Mouse (Mus musculus) embryonic facial prominence, embryonic 13.5 days (tissue): ENCODE data around the gene Trappc2l. TPM values are rescaled to one million over a fixed set of nuclear protein-coding genes. Genes with fewer than 3 reads are reported as not detected.
A peak's percentile ranks its signal among the peaks of the same experiment; 100 is the strongest.
"Not testable (repeated sequence)": the region's sequence is repeated elsewhere in the genome, so short reads cannot be mapped to it uniquely, and the experiment has no call there.

ENCODE experiments used
- ATAC-seq: fragments of 200-750 bp; cut with Nextera tagmentation; 2 replicates; pipeline ENCODE4 v1.8.0; 2017; ENCODE audit warnings: low read depth; ENCODE audit not compliant: insufficient number of reproducible peaks, insufficient read depth, low FRiP score, low TSS enrichment
- H3K27ac ChIP-seq: fragments of 300-500 bp; sonication (generic); 2 replicates; pipeline ENCODE4 v1.5.1; 2015; ENCODE audit warnings: moderate library complexity, mild to moderate bottlenecking, inconsistent platforms
- H3K27me3 ChIP-seq: fragments of 300-500 bp; sonication (generic); 2 replicates; pipeline ENCODE4 v1.6.1; 2015; ENCODE audit warnings: mild to moderate bottlenecking, inconsistent platforms
- H3K36me3 ChIP-seq: fragments of 300-500 bp; sonication (generic); 2 replicates; pipeline ENCODE4 v1.6.1; 2015; ENCODE audit warnings: mild to moderate bottlenecking, inconsistent platforms
- H3K4me1 ChIP-seq: fragments of 300-500 bp; sonication (generic); 2 replicates; pipeline ENCODE4 v1.6.1; 2015; ENCODE audit warnings: inconsistent platforms
- H3K4me2 ChIP-seq: fragments of 300-500 bp; sonication (generic); 2 replicates; pipeline ENCODE4 v1.6.1; 2015; ENCODE audit warnings: moderate library complexity, mild to moderate bottlenecking, inconsistent platforms
- H3K4me3 ChIP-seq: fragments of 300-500 bp; sonication (generic); 2 replicates; pipeline ENCODE4 v1.5.1; 2015; ENCODE audit warnings: mild to moderate bottlenecking, inconsistent platforms
- H3K9ac ChIP-seq: fragments of 300-500 bp; sonication (generic); 2 replicates; pipeline ENCODE4 v1.6.1; 2015; ENCODE audit warnings: mild to moderate bottlenecking, inconsistent platforms
- H3K9me3 ChIP-seq: fragments of 300-500 bp; sonication (generic); 2 replicates; pipeline ENCODE4 v1.6.1; 2016; ENCODE audit warnings: inconsistent platforms
- WGBS: fragments of 180-500 bp; shearing (Covaris S2); methylation state at CpG from one replicate; pipeline ENCODE4 v1.1.7; 2015; ENCODE audit warnings: mixed read lengths; 5-methylcytosine and 5-hydroxymethylcytosine counted together
- polyA plus RNA-seq: library from polyadenylated mRNA; unstranded; fragments of >200 nt; fragmentation: Nextera tagmentation; extraction: Ambion mirVana; gene quantifications from 2 replicates; pipeline ENCODE4 v1.2.1, GENCODE M21; 2015

Gene Trappc2l
- polyA plus RNA-seq, 1 experiment from 2014 or later: 53.0 TPM

- peaks cover 14% of the 10 kb centered on the region for H3K4me1 ChIP-seq
- H3K36me3 ChIP-seq: peaks cover 21% of the 10 kb centered on the region
- 49% methylated on average over 22 of the region's 22 CpGs for WGBS
- no peak overlapping the region for H3K27ac ChIP-seq
- H3K9ac ChIP-seq: peak overlapping the region; percentile 56; the same call in 1 of the 2 replicates
- ATAC-seq: no peak
- H3K4me3 ChIP-seq: peak overlapping the region; percentile 24
- H3K27me3 ChIP-seq: peaks cover 12% of the 10 kb centered on the region
- H3K4me2 ChIP-seq: peak overlapping the region; percentile 49
- H3K9me3 ChIP-seq: no peaks in the 10 kb centered on the region
These were observed 19.3 kb downstream of the Trappc2l start for GRCm38 (mm10) chr8:122630696-122631095.

GRCm38 (mm10) chr8:122632134-122632533 is 20.7 kb downstream of the Trappc2l start:
- H3K4me2 ChIP-seq, ATAC-seq, H3K9me3 ChIP-seq, H3K27ac ChIP-seq, H3K4me3 ChIP-seq, H3K9ac ChIP-seq: not testable (repeated sequence)
- peaks cover 21% of the 10 kb centered on the region for H3K36me3 ChIP-seq
- H3K27me3 ChIP-seq: peaks cover 12% of the 10 kb centered on the region
- 85% methylated on average over 3 of the region's 3 CpGs for WGBS
- peaks cover 11% of the 10 kb centered on the region; the same call in 1 of the 2 replicates for H3K4me1 ChIP-seq

- ATAC-seq: no peak
- peaks cover 12% of the 10 kb centered on the region for H3K27me3 ChIP-seq
- H3K4me2 ChIP-seq: no peak overlapping the region
- 94% methylated on average over 14 of the region's 14 CpGs for WGBS
- no peak overlapping the region for H3K9ac ChIP-seq
- no peaks in the 10 kb centered on the region for H3K9me3 ChIP-seq
- H3K36me3 ChIP-seq: peaks cover 24% of the 10 kb centered on the region
- H3K4me3 ChIP-seq: no peak overlapping the region
- H3K27ac ChIP-seq: no peak overlapping the region
- peaks cover 11% of the 10 kb centered on the region; the same call in 1 of the 2 replicates for H3K4me1 ChIP-seq
These were observed 21.8 kb downstream of the Trappc2l start for GRCm38 (mm10) chr8:122633205-122633604.

GRCm38 (mm10) chr8:122635878-122636802 is 24.7 kb downstream of the Trappc2l start:
- ATAC-seq: no peak
- Histone ChIP-seq H3K9me3 (no peaks in the 10 kb centered on the region), H3K27me3 (peaks cover 4% of the 10 kb centered on the region; the same call in 1 of the 2 replicates), H3K4me2 (no peak overlapping the region), H3K27ac (no peak overlapping the region), H3K4me1 (peaks cover 23% of the 10 kb centered on the region), H3K4me3 (no peak overlapping the region), H3K9ac (no peak overlapping the region), H3K36me3 (peaks cover 18% of the 10 kb centered on the region)
- WGBS: 67% methylated on average over 14 of the region's 14 CpGs

GRCm38 (mm10) chr8:122636803-122637175 is 25.3 kb downstream of the Trappc2l start:
- H3K9me3 ChIP-seq: no peaks in the 10 kb centered on the region
- no peak overlapping the region for H3K4me3 ChIP-seq
- WGBS: 64% methylated on average over 9 of the region's 9 CpGs
- H3K9ac ChIP-seq: no peak overlapping the region
- ATAC-seq: no peak
- H3K4me2 ChIP-seq: no peak overlapping the region
- peaks cover 30% of the 10 kb centered on the region for H3K4me1 ChIP-seq
- H3K36me3 ChIP-seq: peaks cover 18% of the 10 kb centered on the region
- peaks cover 4% of the 10 kb centered on the region; the same call in 1 of the 2 replicates for H3K27me3 ChIP-seq
- H3K27ac ChIP-seq: no peak overlapping the region

GRCm38 (mm10) chr8:122637230-122637629 is 25.8 kb downstream of the Trappc2l start:
- Histone ChIP-seq H3K27me3 (peaks cover 4% of the 10 kb centered on the region; the same call in 1 of the 2 replicates), H3K4me1 (peaks cover 34% of the 10 kb centered on the region), H3K9ac (no peak overlapping the region), H3K4me2 (no peak overlapping the region), H3K9me3 (no peaks in the 10 kb centered on the region), H3K27ac (no peak overlapping the region), H3K36me3 (peaks cover 18% of the 10 kb centered on the region), H3K4me3 (no peak overlapping the region)
- 85% methylated on average over 9 of the region's 9 CpGs for WGBS
- no peak for ATAC-seq

GRCm38 (mm10) chr8:122638601-122639000 is 27.2 kb downstream of the Trappc2l start:
- no peak overlapping the region for H3K4me2 ChIP-seq
- H3K4me3 ChIP-seq: no peak overlapping the region
- H3K27me3 ChIP-seq: peaks cover 4% of the 10 kb centered on the region; the same call in 1 of the 2 replicates
- H3K9me3 ChIP-seq: no peaks in the 10 kb centered on the region
- H3K9ac ChIP-seq: no peak overlapping the region
- H3K36me3 ChIP-seq: peaks cover 9% of the 10 kb centered on the region
- no peak for ATAC-seq
- 73% methylated on average over 16 of the region's 16 CpGs for WGBS
- peaks cover 35% of the 10 kb centered on the region for H3K4me1 ChIP-seq
- H3K27ac ChIP-seq: no peak overlapping the region

- Histone ChIP-seq H3K27ac (peak overlapping the region; percentile 7; the same call in 1 of the 2 replicates), H3K36me3 (peaks cover 7% of the 10 kb centered on the region; the same call in 1 of the 2 replicates), H3K9me3 (no peaks in the 10 kb centered on the region), H3K4me2 (no peak overlapping the region), H3K27me3 (peaks cover 4% of the 10 kb centered on the region; the same call in 1 of the 2 replicates), H3K9ac (no peak overlapping the region), H3K4me1 (peaks cover 35% of the 10 kb centered on the region), H3K4me3 (no peak overlapping the region)
- ATAC-seq: no peak
- WGBS: 23% methylated on average over 16 of the region's 16 CpGs
These were observed 28.2 kb downstream of the Trappc2l start for GRCm38 (mm10) chr8:122639521-122640248.

GRCm38 (mm10) chr8:122640825-122641224 is 29.4 kb downstream of the Trappc2l start:
- peaks cover 4% of the 10 kb centered on the region; the same call in 1 of the 2 replicates for H3K27me3 ChIP-seq
- H3K4me2 ChIP-seq: no peak overlapping the region
- H3K9me3 ChIP-seq: no peaks in the 10 kb centered on the region
- no peak overlapping the region for H3K9ac ChIP-seq
- H3K27ac ChIP-seq: no peak overlapping the region
- WGBS: 76% methylated on average over 4 of the region's 4 CpGs
- 0 out of 2 replicates have a peak, but pooled peaks cover 4% of the 10 kb centered on the region for H3K36me3 ChIP-seq
- H3K4me3 ChIP-seq: no peak overlapping the region
- H3K4me1 ChIP-seq: peaks cover 35% of the 10 kb centered on the region
- no peak for ATAC-seq

- Histone ChIP-seq H3K4me2 (no peak overlapping the region), H3K9ac (0 out of 2 replicates have a peak overlapping the region, but pooled peaks have one; percentile 32), H3K9me3 (no peaks in the 10 kb centered on the region), H3K4me3 (no peak overlapping the region), H3K27me3 (peaks cover 4% of the 10 kb centered on the region; the same call in 1 of the 2 replicates), H3K4me1 (peaks cover 33% of the 10 kb centered on the region), H3K27ac (no peak overlapping the region), H3K36me3 (0 out of 2 replicates have a peak, but pooled peaks cover 4% of the 10 kb centered on the region)
- 67% methylated on average over 15 of the region's 15 CpGs for WGBS
- ATAC-seq: no peak
These were observed 30.0 kb downstream of the Trappc2l start for GRCm38 (mm10) chr8:122641406-122641805.

GRCm38 (mm10) chr8:122642071-122642470 is 30.6 kb downstream of the Trappc2l start:
- Histone ChIP-seq H3K9ac (0 out of 2 replicates have a peak overlapping the region, but pooled peaks have one; percentile 32), H3K4me1 (peaks cover 32% of the 10 kb centered on the region), H3K27ac (no peak overlapping the region), H3K4me3 (no peak overlapping the region), H3K9me3 (no peaks in the 10 kb centered on the region), H3K36me3 (0 out of 2 replicates have a peak, but pooled peaks cover 4% of the 10 kb centered on the region), H3K27me3 (peaks cover 4% of the 10 kb centered on the region; the same call in 1 of the 2 replicates), H3K4me2 (no peak overlapping the region)
- WGBS: 63% methylated on average over 9 of the region's 9 CpGs
- no peak for ATAC-seq
